Mouse (Mus musculus): ENCODE measurements around the gene Vhl.

Vhl gene

GRCm38 (mm10) chr6:113624989-113625770 is 1.4 kb downstream of the Vhl start:
- no peak for DNase-seq (ENCODE audit: low spot score)

GRCm38 (mm10) chr6:113630322-113630721 is 6.6 kb downstream of the Vhl start:
- DNase-seq (ENCODE audit: low spot score): no peak

DNA sequence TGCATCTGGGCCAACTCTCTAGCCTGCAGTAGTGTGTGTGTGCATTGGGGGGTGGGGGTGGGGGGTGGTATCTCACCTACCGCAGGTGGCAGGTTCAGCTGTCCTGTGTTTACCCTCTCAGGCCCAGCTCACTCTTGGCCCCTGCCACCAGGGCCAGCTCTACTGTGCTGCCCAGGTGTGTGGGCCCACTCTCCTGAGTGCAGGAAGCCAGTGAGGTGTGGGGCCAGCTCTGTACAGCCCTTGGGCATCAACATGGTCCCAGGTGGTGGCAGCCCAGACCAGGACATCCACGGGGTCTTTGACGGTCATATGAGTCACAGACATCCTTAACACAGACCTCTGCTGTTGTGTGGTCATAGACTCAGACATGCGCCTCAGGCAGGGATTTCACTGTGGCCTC is 9.1 kb downstream of the Vhl start:
- DNase-seq (ENCODE audit: low spot score): no peak

DNA sequence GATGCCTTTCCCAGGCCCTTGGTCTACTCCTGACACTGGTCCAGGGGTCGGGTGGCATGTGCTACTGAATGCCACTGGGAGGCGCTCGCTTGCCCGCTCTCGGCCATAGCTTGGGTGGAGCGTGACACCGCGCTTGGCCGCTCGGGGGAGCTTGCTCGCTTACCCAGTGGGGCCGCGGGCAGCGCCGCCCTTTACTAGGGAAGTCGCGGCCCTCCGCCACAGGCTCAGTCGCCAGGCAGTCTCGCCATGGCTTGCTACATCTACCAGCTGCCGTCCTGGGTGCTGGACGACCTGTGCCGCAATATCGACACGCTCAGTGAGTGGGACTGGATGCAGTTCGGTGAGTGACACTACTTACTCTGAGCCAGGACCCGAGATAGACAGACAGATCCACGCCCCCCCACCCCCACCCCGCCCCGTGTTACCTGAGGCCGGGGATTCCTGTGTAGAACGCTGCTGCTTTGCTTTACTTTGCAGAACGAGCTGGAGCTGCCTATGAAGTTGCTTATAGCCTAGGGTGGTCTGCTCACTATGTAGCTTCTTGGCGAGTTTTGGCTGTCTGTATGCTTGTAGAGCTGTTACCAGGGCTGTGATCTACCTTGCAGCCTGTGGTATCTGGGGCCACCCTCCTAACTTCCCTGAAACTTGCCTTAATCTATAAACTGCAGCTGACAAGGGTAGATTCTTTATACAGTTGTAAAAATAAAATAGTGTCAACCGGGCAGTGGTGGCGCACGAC is 14.7 kb downstream of the Vhl start, which contains the start of gene Irak2:
Gene Irak2 (plus strand): TSS at position 166 of the 739 bp plus-strand sequence.
- DNase-seq (ENCODE audit: low spot score): peak; percentile 96

DNA sequence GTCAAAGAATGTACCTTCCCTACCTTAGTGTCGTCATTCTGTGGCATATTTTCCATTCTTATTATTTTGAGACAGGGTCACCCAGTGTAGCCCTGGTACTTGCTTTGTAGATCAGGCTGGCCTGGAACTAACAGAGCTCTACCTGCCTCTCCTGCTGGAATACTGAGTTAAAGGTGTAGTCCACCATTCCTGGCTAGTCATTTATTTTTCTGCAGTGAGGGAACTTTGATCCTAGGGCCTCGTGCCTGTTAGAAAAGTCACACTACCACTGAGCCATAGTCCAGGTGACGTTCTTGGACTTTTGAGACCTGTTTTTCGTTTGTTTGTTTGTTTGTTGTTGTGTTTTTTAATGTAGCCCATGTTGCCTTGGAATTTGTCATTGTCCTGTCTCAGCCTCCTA is 15.4 kb downstream of the Vhl start:
- no peak for DNase-seq (ENCODE audit: low spot score)

- no peak for DNase-seq (ENCODE audit: low spot score)
Observed at GRCm38 (mm10) chr6:113642605-113643004, 18.8 kb downstream of the Vhl start.

GRCm38 (mm10) chr6:113643021-113643420 is 19.3 kb downstream of the Vhl start:
- DNase-seq (ENCODE audit: low spot score): no peak

DNA sequence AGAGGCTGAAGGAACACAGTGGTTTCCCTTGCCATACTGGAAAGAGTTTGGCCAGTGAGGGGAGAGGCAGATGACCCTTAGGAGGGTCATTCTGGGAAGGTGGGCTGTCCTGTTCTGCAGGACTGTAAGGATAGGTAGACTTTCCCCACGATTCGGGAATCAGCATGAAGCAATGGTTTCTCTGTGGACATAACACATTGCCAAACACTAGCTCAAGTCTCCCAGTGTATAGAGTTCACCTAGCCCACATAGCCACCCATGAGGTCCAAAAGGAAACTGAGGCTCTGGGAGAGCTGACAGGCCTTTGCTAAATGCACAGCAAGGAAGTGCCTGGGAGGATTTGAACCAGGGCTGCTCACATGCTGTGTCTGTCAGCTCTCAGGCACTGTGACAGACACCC is 20.2 kb downstream of the Vhl start:
- DNase-seq (ENCODE audit: low spot score): no peak

DNA sequence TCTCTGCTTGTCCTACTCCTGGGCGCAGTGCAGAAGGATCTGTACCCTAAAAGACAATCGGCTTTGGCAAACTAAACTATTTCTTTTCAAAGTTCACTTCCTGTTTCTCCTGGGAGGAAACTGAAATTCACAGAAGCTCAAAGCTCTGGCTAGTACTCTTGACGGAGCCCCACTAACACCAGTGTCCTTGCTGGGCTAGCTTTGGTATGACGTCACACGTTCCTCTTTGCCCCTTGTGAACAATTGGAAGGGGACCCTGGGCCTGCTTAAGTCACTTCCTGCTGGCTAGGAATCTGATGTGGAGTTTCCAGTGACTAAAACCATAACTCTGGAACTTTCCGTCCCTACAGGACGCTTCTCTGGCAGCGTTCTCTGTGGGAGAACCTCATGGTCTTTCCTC is 21.0 kb downstream of the Vhl start:
- DNase-seq (ENCODE audit: low spot score): no peak

- no peak for DNase-seq (ENCODE audit: low spot score)
Observed at GRCm38 (mm10) chr6:113649346-113650196, 25.8 kb downstream of the Vhl start.

DNA sequence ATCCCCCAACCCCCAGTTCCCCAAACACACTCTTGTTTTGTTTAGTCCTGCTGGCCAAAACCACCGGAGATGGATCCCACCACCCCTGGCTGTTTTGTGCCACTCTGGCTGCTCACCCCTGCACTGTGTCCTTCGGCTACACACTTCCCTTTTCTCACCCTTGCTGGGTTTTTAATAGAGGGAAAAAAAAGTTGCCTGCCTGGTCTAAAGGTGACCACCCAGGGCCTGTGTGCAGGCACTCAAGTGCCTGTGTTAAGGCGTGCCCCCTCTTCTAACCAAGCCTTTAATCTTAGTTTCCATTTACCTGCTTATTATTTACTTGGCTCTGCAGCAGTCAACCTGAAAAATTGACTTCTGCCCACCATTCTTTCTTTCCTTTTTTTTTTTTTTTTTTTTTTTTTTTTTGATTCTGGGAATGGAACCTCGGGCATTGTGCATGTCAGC is 26.5 kb downstream of the Vhl start:
- DNase-seq (ENCODE audit: low spot score): no peak

DNA sequence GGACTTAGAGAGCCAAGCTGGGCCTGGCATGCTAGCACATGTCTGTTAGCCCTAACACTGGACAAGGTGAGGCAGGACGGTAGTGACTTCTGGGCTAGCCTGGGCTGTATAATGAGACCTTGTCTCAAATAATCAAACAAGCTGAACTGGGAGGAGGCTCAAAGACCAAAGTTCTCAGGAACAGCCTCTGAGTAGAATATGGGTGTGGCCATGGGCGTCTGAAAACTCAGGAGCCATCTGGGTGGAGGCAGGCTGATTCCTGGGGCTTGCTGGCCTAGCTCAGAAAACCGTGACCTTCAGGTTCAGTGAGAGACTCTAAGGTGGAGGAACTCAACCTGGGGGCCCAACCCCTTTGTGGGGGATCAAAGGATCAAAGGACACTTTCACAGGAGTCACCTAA is 27.9 kb downstream of the Vhl start:
- no peak for DNase-seq (ENCODE audit: low spot score)

- DNase-seq (ENCODE audit: low spot score): no peak
Observed at GRCm38 (mm10) chr6:113653551-113653950, 29.8 kb downstream of the Vhl start.

DNA sequence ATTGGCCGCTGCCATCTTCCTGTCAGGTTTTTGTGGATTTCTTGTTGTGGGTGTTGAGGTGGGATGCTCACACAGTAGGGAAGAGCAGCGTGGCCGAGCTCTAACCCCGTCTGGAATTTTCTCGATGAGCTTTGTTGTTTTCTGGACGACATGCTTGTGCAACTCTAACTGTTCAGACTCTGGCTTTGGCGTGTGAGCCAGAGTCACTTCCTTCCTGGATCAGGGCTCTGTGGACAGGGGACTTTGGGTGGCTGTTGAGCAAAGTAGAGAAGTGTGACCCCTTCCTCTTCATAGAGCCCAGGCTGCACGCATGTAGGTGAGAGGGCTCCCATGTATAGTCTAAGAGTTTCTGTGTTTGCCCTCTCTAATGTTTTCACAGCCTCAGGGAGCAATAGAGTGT is 30.3 kb downstream of the Vhl start:
- no peak for DNase-seq (ENCODE audit: low spot score)

- DNase-seq (ENCODE audit: low spot score): no peak
Observed at GRCm38 (mm10) chr6:113654753-113655397, 31.1 kb downstream of the Vhl start.

GRCm38 (mm10) chr6:113655475-113655874 is 31.7 kb downstream of the Vhl start:
- DNase-seq (ENCODE audit: low spot score): no peak

GRCm38 (mm10) chr6:113656847-113657246 is 33.1 kb downstream of the Vhl start:
- DNase-seq (ENCODE audit: low spot score): no peak

GRCm38 (mm10) chr6:113658226-113658625 is 34.5 kb downstream of the Vhl start:
- no peak for DNase-seq (ENCODE audit: low spot score)

DNA sequence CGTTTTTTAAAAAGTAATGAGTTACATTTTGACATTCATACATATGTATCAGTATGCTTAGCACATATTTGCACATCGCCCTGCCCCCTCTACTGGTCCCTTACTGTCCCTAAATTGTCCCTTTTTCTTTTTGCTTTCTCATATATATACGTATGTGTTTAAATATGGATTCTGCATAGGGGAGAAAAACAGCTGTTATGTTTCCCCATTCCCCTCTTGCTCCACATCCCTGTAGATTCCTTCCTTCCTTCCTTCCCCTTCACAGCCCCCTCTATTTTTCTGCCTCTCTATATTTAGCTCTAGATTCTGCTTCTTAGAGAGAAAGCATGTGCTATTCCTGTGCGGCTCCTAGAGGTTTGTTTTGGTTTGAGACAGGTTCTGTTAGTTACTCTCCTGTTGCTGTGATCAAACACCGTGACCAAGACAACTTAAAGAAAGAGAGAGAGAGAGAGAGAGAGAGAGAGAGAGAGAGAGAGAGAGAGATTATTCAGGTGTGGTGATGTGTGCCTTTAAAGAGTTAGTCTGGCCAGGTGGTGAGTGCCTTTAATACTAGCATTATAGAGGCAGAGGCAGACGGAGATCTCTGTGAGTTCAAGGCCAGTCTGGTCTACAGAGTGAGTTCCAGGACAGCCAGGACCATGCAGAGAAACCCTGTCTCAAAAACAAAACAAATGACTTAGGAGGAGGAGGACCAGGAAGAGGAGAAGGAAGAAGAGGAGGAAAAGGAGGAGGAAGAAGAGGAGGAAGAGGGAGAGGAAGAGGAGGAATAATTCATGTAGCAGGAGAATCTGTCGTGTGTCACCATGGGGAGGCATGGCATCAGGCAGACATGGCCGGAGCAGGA is 36.1 kb downstream of the Vhl start:
- DNase-seq (ENCODE audit: low spot score): no peak

GRCm38 (mm10) chr6:113660492-113661352 is 37.0 kb downstream of the Vhl start:
- DNase-seq (ENCODE audit: low spot score): no peak
